Mouse (Mus musculus): ENCODE data around the gene Them7.

- TF ChIP-seq EP300 (IDR thresholded peaks at IDR 0.05; ENCODE audit: low read depth), result no peak
- no peak for TF ChIP-seq CTCF (IDR thresholded peaks at IDR 0.05; ENCODE audit: low read depth)
Observed at GRCm38 (mm10) chr2:105242940-105243339, 18.8 kb downstream of the Them7 start.

Data from heart, postnatal 0 days (tissue).